Mouse (Mus musculus): ENCODE measurements around the gene Akap9. TPM values are rescaled to one million over a fixed set of nuclear protein-coding genes. Genes with fewer than 3 reads are reported as not detected.
"Not testable (repeated sequence)": the region's sequence is repeated elsewhere in the genome, so short reads cannot be mapped to it uniquely, and the experiment has no call there.

Akap9 gene
- total and polyA plus RNA-seq, 2 experiments from 2014 or later, result 41.6 to 225 TPM

GRCm38 (mm10) chr5:3935778-3936554 lies 8.1 kb downstream of the Akap9 start:
- Histone ChIP-seq H3K9ac (replicated peaks; ENCODE audit: low read length) (no peak overlapping the region), H3K4me2 (ENCODE audit: low read depth, low read length) (no peak overlapping the region), H3K4me3 (ENCODE audit: low read length) (no peak overlapping the region), H3K27ac (no peak overlapping the region), H3K4me1 (ENCODE audit: insufficient read depth, low read length) (no peaks in the 10 kb centered on the region), H3K9me3 (ENCODE audit: low read length) (no peaks in the 10 kb centered on the region), H3K36me3 (ENCODE audit: insufficient read depth, low read length) (no peaks in the 10 kb centered on the region), H3K27me3 (ENCODE audit: insufficient read depth, low read length) (no peaks in the 10 kb centered on the region)
- 87% methylated on average over 8 of the region's 8 CpGs for WGBS
- TF ChIP-seq CTCF (IDR thresholded peaks at IDR 0.05; ENCODE audit: low read depth), result no peak
- DNase-seq (ENCODE audit: low spot score), result no peak
- no peak for ATAC-seq

- ATAC-seq (no peak), DNase-seq (ENCODE audit: low spot score) (no peak)
- Histone ChIP-seq H3K36me3 (ENCODE audit: insufficient read depth, low read length) (no peaks in the 10 kb centered on the region), H3K4me3 (ENCODE audit: low read length) (no peak overlapping the region), H3K4me2 (ENCODE audit: low read depth, low read length) (no peak overlapping the region), H3K27me3 (ENCODE audit: insufficient read depth, low read length) (no peaks in the 10 kb centered on the region), H3K9me3 (ENCODE audit: low read length) (no peaks in the 10 kb centered on the region), H3K9ac (replicated peaks; ENCODE audit: low read length) (no peak overlapping the region), H3K27ac (no peak overlapping the region), H3K4me1 (ENCODE audit: insufficient read depth, low read length) (no peaks in the 10 kb centered on the region)
- no peak for TF ChIP-seq CTCF (IDR thresholded peaks at IDR 0.05; ENCODE audit: low read depth)
- WGBS, result 100% methylated on average over 3 of the region's 3 CpGs
These were observed 11.1 kb downstream of the Akap9 start for GRCm38 (mm10) chr5:3938905-3939304.

GRCm38 (mm10) chr5:3939335-3939734 lies 11.5 kb downstream of the Akap9 start:
- H3K9ac ChIP-seq (replicated peaks; ENCODE audit: low read length), result no peak overlapping the region
- H3K4me2 ChIP-seq (ENCODE audit: low read depth, low read length), result no peak overlapping the region
- no peak overlapping the region for H3K4me3 ChIP-seq (ENCODE audit: low read length)
- no peak for ATAC-seq
- no peaks in the 10 kb centered on the region for H3K36me3 ChIP-seq (ENCODE audit: insufficient read depth, low read length)
- no peaks in the 10 kb centered on the region for H3K4me1 ChIP-seq (ENCODE audit: insufficient read depth, low read length)
- DNase-seq (ENCODE audit: low spot score), result no peak
- 97% methylated on average over 5 of the region's 5 CpGs for WGBS
- H3K27ac ChIP-seq, result no peak overlapping the region
- H3K9me3 ChIP-seq (ENCODE audit: low read length), result no peaks in the 10 kb centered on the region
- H3K27me3 ChIP-seq (ENCODE audit: insufficient read depth, low read length), result no peaks in the 10 kb centered on the region
- TF ChIP-seq CTCF (IDR thresholded peaks at IDR 0.05; ENCODE audit: low read depth), result no peak

- Histone ChIP-seq H3K4me2 (ENCODE audit: low read depth, low read length) (no peak overlapping the region), H3K27me3 (ENCODE audit: insufficient read depth, low read length) (no peaks in the 10 kb centered on the region), H3K4me3 (ENCODE audit: low read length) (no peak overlapping the region), H3K9ac (replicated peaks; ENCODE audit: low read length) (no peak overlapping the region), H3K4me1 (ENCODE audit: insufficient read depth, low read length) (no peaks in the 10 kb centered on the region), H3K9me3 (ENCODE audit: low read length) (no peaks in the 10 kb centered on the region), H3K36me3 (ENCODE audit: insufficient read depth, low read length) (no peaks in the 10 kb centered on the region), H3K27ac (no peak overlapping the region)
- ATAC-seq (no peak), DNase-seq (ENCODE audit: low spot score) (no peak)
- 95% methylated on average over 2 of the region's 2 CpGs for WGBS
- TF ChIP-seq CTCF (IDR thresholded peaks at IDR 0.05; ENCODE audit: low read depth), result no peak
These were observed 13.4 kb downstream of the Akap9 start for GRCm38 (mm10) chr5:3941240-3941639.

GRCm38 (mm10) chr5:3943169-3943568 lies 15.3 kb downstream of the Akap9 start:
- DNase-seq (ENCODE audit: low spot score); H3K9me3 ChIP-seq (ENCODE audit: low read length); H3K27me3 ChIP-seq (ENCODE audit: insufficient read depth, low read length); H3K9ac ChIP-seq (replicated peaks; ENCODE audit: low read length); H3K27ac ChIP-seq; H3K4me1 ChIP-seq (ENCODE audit: insufficient read depth, low read length); H3K4me3 ChIP-seq (ENCODE audit: low read length); H3K4me2 ChIP-seq (ENCODE audit: low read depth, low read length); ATAC-seq; H3K36me3 ChIP-seq (ENCODE audit: insufficient read depth, low read length): not testable (repeated sequence)
- WGBS, result 53% methylated on average over 4 of the region's 4 CpGs

- H3K4me2 ChIP-seq (ENCODE audit: low read depth, low read length), result no peak overlapping the region
- no peak for DNase-seq (ENCODE audit: low spot score)
- TF ChIP-seq CTCF (IDR thresholded peaks at IDR 0.05; ENCODE audit: low read depth), result no peak
- H3K27me3 ChIP-seq (ENCODE audit: insufficient read depth, low read length), result no peaks in the 10 kb centered on the region
- peaks cover 49% of the 10 kb centered on the region for H3K36me3 ChIP-seq (ENCODE audit: insufficient read depth, low read length)
- no peaks in the 10 kb centered on the region for H3K9me3 ChIP-seq (ENCODE audit: low read length)
- H3K4me3 ChIP-seq (ENCODE audit: low read length), result no peak overlapping the region
- WGBS, result 94% methylated on average over 6 of the region's 6 CpGs
- no peak overlapping the region for H3K9ac ChIP-seq (replicated peaks; ENCODE audit: low read length)
- no peak overlapping the region for H3K27ac ChIP-seq
- no peak for ATAC-seq
- no peaks in the 10 kb centered on the region for H3K4me1 ChIP-seq (ENCODE audit: insufficient read depth, low read length)
These were observed 24.6 kb downstream of the Akap9 start for GRCm38 (mm10) chr5:3952498-3952897.

- no peak for ATAC-seq
- no peaks in the 10 kb centered on the region for H3K27me3 ChIP-seq (ENCODE audit: insufficient read depth, low read length)
- DNase-seq (ENCODE audit: low spot score), result no peak
- no peak overlapping the region for H3K27ac ChIP-seq
- H3K4me3 ChIP-seq (ENCODE audit: low read length), result no peak overlapping the region
- H3K9me3 ChIP-seq (ENCODE audit: low read length), result no peaks in the 10 kb centered on the region
- no peak for TF ChIP-seq CTCF (IDR thresholded peaks at IDR 0.05; ENCODE audit: low read depth)
- no peaks in the 10 kb centered on the region for H3K4me1 ChIP-seq (ENCODE audit: insufficient read depth, low read length)
- H3K9ac ChIP-seq (replicated peaks; ENCODE audit: low read length), result no peak overlapping the region
- H3K4me2 ChIP-seq (ENCODE audit: low read depth, low read length), result no peak overlapping the region
- H3K36me3 ChIP-seq (ENCODE audit: insufficient read depth, low read length), result peaks cover 50% of the 10 kb centered on the region
- WGBS, result 90% methylated on average over 1 of the region's 1 CpGs
These were observed 26.7 kb downstream of the Akap9 start for GRCm38 (mm10) chr5:3954541-3954940.

Data from hindbrain, postnatal 0 days (tissue).